Mouse (Mus musculus) thymus, postnatal 4 days (tissue): ENCODE data around the gene Olfm4.

ENCODE experiments used
- DNase-seq: peaks from one replicate; pipeline ENCODE4 v3.0.0; 2021

Olfm4 gene

DNA sequence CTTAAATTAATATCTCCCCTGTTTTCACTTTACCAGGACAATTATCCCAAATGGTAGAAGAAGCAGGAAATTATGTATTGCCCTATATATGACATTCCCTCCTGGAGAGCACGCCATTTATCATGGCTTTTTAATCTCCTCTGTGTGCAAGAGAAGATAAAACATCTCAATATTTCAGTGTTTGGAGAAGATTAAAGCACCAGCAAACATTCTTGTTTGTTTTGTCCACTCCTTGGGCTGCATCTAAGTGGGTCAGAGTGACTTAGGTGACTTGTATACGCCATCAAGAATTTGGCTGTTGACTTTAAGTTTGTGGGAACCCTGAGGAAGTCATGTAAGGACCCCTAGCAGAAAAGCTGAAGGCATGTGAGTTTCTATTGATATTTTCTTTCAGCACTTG lies at the start of gene Olfm4:
TSS of gene Olfm4 (plus strand) at position 301 of the 400 bp plus-strand sequence.
- no peak for DNase-seq

DNA sequence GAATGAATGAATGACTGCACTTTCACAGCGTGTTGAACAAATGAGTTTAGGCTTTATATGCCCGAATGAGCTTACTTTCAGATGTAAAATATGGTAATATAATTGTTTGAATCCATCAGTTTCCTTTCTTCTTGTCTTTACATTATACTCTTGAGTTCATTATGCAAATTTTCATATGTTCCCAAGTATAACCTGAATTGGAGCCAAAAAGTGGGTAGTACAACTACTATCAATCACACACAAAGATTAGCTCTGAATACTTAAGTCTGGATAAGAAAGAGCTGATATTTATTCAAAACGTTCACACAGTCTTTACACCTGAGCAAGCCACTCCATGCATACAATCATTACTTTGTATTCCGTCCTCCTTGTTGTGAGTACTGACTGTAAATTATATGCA lies 49.5 kb upstream of the Olfm4 start:
- DNase-seq = no peak

DNA sequence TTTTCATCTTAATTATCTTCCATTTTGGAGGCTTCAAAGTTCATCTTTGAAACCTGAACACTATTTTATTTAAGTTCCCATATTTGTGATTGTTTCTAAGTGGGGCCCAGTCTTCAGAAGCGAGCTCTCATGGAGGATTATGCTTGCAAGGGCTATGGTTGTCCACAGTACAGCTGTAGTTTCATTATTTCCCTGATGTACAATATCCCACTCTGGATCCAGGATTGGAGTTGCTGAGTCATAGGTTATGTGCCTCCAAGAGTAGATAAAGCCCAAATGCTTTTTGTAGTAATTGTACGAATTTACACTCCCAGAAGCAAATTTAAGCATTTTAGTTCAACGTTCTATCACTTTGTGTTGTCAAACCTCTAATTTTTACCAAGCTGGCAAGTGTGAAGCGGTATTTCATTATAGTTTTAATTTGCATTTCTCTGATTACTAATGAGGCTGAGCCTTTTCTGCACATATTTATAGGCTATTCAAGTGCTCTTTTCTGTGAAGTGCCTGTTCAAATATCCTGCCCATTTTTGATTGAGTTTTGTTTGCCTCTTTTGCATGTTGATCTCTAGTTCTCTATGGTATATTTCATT lies 46.9 kb upstream of the Olfm4 start:
- no peak for DNase-seq

DNA sequence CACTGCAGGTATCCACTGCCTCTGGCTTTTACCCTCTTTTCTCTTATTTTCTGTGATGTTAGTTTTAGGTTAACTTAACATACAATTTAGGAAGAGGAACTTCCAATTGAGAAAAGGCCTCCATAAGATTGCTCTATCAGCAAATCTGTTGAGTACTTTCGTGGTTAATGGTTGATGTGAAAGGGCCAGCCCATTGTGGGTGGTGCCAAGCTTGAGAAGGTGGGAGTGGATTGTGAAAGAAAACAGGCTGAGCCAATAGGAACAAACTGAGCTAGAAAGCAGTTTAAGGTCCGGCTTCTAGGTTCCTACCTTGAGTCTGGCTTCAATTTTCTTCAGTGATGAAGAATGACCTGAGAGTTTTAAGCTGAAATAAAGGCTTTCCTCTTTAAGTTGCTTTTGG lies 38.0 kb upstream of the Olfm4 start:
- DNase-seq = no peak

DNA sequence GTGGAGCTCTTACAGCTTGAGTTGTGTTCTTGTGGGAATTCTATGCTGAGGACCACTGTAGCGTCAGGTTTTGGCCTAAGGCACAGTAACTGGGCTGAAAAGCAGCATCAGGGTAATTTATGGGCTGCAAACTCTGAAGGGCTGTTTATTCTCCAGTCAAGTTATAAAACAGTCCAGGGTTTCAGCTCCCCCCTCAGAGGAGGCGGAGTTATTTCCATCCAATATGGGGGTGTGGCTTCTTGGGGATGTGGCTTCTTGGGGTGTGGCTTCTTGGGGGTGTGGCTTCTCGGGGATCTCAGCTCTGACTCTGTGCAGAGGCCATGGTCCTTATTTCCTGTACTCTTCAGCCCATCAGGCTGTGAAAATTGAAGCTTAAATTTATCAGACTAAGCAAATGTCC lies 28.2 kb upstream of the Olfm4 start:
- DNase-seq = no peak

DNA sequence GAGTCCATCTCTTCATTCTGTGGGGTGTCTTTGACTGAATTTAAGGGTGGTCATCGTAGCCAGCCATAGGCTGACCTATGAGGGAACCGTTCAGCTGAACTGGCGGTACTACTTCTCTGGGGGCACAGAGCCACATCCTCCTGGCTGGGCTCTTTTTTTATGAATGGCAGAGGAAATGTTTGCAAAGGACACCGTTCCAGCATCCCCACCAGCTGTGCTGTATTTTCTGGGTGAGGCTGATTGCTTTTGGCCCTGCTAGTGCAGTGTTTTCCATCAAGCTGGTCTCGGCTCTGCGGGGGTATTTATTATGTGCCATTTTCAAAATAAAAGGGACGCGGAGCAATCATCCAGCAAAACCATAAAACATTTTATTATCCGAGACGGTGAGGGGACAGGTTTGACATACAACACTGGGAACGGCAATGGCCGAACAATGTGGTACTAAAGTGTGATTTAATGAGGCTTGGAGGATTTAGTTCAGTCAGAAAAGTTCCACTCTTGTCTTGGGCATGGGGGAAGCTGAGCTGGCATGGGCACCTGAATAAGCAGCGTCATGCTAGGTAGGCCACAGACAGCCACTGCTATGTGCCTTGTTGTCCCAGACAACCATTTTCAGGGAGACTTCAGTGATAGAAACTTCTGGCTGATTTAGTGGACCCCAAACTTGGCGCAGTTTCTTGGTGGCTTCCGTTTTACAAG lies 25.9 kb upstream of the Olfm4 start:
- DNase-seq = no peak

DNA sequence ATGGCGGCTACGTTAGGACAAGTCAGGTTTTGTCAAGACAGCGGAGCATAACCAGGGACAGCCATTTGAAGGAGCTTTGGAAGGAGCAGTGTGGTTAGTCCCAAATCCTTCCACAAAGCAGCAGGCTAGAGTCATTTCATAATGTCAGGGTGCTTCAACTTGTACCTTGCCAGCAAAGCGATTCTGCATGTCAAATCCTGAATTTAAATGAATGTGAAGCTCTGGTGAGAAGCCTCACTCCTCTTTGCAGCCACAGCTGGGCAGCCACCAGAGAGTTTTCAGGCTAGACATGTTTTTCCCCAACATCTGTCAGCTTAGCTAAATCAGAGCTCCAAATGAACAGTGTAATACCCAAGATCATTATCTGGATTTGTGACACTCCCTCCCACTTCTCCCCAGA lies 22.7 kb upstream of the Olfm4 start:
- DNase-seq = no peak

DNA sequence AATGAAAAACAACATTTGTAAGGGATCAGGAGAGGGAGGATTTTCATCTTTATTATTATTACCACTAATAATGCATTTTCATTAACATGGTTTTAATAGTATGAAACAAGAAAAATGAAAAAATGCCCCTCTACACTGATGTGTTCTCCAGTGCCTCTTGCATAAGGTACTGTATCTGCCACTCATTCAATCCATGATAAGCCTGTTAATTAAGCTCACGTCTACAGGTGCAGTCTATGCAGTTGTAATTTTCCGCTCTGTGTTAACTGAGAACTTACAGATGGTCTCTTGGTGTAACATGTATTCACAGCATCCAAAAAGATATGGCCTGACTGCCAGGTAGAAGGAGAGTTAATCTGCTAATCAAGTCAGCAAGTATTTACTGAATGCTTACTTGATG lies 22.3 kb upstream of the Olfm4 start:
- no peak for DNase-seq

DNA sequence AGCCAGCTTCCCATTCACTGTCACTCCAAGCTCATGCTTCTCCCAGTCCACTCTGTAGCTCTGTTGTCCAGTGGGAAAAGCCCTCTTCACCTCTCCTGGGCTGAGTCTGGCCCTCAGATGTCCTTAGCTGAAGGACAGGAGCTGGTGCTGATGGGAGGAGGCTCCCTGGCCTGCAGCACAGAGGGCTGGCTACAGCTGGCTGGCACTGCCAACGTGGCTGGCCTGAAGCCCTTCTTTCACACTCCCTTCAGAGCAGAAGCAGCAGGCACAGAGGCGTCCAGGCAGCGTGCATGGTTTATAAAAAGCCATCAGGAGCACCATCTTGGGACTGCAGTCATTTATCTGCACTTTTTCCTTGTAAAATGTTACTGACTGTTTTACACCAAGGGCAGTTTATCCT lies 13.7 kb upstream of the Olfm4 start:
- DNase-seq = no peak

DNA sequence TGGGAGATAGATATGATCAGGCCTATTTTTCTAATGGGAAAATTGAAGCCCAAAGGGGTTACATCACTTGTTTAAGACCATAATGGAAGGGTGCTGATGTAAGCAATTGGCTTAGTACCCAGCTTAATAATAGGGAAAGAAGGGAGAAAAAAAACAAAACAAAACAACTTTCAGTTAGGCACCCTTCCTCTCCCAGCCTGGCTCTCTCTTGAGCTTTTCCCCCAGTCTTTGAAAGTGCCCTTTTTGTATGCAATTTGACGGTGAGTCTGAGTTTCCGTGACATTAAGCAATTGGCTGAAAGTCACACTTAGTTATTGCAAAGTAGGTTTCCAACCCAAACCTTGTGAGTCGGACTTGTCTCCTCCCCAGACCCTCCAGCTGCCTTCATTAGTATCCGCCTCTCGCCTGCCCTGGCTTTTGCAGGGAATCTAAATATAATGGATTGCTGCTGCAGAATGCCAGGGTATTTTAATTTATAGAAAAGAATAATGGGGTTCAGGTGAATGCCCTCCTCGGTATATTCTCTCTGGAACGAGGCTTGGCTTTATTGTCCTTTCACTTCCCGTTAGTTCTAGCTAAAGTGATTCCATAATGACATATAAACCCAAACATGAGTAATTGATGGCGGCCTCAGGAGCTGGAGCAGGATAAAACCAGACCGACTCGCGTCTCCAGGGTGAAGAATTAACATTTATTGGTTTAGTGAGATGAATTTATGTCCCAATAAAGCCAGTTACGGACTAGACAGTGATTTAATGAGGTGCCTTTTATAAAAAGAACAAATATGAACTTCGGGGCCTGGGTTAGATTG lies 12.7 kb upstream of the Olfm4 start:
- no peak for DNase-seq

DNA sequence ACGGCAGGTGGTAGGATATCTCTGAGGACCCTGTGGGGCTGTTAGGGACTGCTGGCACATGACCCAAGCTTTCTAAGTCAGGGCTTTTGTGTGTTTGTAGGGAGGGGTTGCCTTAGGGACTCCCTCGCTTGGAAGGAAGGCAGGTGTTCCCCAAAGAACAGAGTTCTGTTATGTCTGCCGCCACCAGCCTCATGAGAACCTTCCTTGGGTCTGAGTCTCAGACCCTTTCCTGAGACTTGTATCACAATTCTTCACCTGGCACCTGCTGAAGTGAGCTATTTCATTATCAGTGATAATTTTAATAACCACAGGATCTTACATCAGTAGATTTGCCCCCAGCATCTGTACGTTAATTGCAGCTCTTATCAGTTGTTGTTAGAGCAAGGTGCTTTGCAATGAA lies 2.4 kb upstream of the Olfm4 start:
- no peak for DNase-seq

DNA sequence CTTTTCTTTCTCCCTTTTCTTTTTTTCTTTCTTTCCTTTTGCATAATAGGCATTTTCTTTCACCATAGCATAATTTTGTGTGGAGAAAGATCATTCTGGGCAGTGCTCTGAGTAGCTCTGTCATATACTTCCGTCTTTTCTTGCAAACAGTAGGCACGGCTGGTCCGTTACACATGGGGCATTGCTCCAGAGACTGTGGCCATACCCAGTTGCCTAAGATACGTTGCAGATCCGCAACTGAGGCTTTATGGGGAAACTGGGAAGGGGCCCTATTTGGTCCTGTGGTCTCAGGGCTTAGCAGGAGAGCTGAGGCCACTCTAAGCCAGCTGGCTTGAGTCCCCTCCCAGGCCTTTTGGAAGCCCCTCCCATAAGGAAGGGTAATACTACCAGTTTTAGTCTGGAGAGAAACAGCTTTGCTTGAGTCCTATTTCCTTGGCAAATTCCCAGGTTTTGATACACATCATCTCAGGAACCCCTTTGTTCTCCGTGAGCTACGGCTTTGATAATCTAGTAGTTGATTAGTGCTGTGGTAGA lies 1.3 kb downstream of the Olfm4 start:
- DNase-seq = no peak

DNA sequence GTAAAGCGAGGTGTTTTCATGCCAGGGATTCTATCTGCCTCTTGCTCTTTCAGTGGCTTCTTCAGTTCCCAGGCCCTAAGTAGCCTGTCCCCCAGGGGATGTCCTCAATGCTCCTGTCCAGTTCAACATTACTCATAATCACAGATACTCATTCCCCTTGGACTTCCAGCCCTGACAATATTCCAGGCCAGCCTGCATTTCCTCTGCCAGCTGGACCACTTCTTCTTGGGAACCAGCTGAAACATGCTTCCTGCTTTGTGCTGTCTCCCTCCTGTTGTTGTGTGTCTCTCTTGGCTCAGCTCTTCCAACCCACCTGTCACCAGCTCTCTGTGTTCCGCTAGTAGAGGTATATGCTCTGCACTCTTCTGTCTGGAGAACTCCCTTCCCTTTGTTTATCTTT lies 1.8 kb downstream of the Olfm4 start:
- DNase-seq = no peak

DNA sequence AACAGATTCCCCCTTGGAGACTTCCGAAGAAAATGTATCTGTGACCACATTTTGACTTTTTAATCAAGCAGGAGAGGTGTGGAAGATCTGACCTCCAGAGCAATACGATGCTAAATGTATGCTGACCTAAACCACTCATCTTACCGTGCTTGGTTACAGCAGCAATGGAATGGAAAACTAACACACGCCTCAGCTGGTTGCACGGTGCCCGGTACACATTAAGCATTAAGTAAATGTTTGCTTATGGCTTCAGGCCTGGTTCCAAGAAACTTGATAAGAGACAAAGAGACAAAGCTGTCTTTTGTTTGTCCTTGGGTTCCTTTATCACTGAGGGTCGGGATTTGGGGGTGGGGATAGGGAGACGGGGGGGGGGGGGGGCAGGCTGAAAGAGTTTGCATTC lies 3.0 kb downstream of the Olfm4 start:
- DNase-seq = no peak

DNA sequence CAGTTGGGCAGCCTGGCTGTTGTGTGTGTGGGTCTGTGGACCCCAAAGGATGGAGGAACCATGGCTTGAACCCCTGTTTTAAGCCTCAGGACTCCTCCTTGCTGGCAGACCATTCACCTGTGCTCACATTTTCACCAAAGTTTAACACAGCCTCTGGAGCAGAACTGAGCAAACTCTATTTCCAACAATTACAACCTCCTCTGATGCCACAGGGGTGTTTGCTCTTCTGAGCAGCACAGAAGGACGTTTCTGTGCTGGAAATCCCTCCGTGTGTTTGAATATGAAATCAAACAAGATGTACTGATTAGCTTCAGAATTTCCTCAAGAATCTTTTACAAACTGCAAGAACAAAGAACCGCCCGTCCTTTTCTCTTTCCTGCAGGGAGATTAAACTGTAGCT lies 5.9 kb downstream of the Olfm4 start:
- no peak for DNase-seq

DNA sequence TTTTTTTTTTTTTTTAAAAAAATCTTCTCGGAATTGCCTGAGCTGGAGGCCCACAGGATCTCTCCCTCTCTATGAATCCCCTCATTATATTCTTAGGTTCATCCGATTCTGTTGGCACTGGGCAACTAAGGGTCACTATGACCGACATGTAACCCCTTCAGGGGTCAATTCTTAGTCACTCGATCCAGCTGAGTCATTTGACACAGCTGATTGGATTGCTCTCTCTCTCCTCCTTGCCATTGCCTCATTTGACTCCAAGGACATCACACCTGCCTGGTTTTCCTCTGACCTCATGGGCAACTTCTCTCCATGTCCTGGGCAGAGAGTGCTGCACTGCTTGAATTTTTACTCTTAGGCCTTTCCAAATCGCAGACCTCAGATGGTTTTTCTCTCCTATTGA lies 6.7 kb downstream of the Olfm4 start:
- no peak for DNase-seq

DNA sequence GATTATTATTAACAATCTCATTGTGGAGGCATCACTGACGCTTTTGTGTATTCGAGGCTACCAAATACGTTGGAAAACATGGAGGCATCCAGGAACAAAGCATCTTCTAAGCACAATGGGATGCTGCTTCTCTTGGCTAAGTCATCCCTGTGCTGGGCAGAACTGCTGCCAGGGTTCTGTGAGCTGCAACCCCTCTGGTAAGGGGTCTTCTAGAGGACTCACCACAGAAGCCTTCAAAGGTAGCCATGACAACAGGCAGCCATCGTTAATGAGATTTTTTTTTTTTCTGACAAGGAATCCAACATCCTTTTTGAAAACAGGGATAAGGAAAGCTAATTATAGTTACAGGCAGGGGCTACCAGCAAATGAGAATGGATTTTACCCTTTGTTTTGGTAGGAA lies 13.7 kb downstream of the Olfm4 start:
- no peak for DNase-seq

DNA sequence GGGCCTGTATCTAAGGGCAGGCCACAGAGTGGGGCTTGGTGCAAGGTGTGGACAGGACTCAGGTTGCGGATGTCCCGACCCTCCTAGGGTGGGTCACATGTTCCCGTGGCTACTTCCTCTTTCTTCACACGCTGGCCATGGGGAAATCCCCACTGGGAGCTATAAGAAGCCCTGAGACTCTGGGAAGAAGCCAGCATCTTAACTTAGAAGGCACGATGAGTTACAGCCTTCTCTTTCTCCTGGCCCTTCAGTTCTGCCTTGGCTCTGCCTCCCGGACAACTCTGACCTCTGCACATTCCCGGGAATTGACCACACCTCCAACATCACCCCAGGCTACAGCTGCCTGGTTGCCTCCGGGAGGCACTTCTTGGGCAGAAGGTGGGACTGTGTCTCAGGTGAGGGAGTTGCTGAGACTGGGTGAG lies 16.2 kb downstream of the Olfm4 start:
- DNase-seq = no peak

DNA sequence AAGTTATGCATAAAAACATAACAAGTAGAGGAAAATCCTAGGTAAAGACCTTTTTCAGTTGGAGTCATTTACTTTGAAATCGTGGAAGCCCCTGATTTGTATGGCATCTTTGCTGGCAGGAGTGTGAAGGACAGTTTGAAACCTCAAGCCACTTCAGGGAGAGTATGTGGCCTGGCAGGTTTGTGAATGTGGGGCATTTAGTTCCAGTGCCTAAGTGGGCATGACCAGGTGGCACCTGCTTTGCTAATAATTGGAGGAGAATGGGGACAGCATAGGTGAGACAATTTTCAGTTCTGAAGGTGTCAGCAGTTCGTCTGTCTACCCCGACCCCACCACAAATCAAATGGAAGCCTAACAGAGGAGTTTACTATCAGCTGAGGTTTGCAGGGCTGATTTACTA lies 23.8 kb downstream of the Olfm4 start:
- DNase-seq = no peak

DNA sequence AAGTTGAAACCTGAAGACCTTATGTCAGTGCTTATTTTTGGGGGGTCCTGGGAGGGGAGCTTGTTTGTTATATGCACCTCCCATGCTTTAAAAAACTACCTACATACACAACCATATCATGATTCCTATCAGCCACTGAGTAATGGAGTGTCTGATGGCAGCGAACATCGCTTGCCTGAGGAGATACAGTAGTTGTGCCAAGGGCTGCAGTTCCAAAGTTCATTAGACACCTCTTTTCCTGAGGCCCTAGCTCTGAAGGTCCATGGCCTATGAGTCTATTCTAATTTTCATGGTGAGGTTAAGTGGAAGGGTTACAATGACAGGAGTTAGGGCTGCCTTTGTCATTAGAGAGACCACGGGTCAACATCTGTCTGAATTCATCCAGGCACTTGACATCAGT lies 26.5 kb downstream of the Olfm4 start:
- DNase-seq = no peak

DNA sequence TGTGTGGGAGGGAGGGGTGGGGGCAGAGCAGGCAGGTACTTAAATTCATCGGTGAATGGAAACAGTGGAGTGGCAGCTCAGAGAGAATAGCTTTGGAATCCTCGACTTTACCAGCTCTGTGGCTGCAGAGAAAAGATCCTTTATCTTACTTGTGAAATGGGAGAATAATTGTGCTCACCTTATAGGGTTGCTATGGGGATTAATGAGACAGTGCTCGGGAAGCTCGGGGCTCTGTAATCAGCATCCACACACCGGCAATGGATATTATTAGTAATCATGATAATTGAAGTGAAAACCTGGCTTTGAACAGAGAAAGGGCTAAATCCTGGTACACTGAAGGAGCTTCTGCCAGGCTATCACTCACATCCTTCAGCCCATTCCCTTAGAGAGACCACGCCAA lies 31.1 kb downstream of the Olfm4 start:
- DNase-seq = no peak

DNA sequence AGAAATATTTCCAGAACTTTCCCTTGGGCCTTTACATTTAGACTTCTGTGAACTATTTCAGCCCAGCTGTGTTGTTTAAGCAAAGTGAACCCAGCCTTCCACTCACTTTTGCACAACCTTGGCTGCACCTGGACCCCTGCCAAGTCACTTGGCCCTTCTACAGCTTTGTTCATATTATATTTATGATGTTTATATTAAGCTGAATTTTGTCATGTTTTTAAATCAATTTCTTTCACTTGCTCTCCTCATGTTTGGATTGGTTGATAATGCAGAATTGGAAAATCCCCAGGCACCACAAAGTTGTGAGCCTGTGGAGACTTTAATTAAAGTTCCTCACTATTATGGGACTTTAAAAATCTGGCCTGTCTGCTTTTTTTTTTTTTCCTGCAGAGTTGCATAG lies 32.2 kb downstream of the Olfm4 start:
- peak; percentile 5 for DNase-seq

DNA sequence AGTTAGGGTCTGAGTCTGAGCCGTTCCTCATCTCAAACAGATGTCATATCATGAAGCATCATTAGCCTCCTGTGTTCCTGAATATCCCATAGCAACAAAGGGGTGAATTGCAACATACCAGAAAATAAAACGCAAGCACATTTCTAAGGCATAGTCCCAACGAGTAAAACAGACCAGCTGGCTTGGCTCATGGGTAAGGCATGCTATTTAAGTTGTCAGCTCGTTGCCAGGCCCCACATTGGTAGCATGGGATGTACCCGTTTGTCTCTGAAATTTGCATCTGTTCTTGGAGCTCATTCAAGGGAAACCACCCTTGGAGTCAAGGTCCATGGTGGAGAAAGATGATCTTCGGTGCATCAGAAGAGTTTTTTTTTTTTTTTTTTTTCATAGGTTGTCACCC lies 42.2 kb downstream of the Olfm4 start:
- DNase-seq = no peak
